Mouse (Mus musculus): ENCODE data around the gene Vmn2r116. TPM values are rescaled to one million over a fixed set of nuclear protein-coding genes. Genes with fewer than 3 reads are reported as not detected.

Gene Vmn2r116
- not detected for total RNA-seq (2023)

DNA sequence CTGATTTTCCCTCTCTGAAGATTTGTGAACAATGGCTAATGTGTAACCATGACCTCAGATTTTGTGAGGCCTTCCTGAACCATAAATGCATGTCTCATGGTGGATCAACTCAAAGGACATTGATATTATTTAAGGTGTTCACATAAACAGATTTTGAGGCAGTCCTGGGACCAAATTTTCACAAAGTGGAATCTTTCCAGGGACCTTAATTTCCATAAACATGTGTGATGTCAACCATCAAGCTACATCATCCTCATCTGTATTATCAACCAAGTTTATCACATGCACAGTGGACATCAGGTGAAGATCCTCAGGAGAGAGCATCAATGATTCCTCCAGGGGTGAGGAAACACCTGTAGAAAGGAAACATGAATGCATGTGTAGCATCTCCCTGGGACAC, at the start of gene Vmn2r116:
Vmn2r116 (plus strand) TSS at position 301 of the 400 bp plus-strand sequence.

GRCm38 (mm10) chr17:23343441-23343840, 41.0 kb upstream of the Vmn2r116 start, which contains the start of gene Vmn2r115:
Vmn2r115 (plus strand) TSS chr17:23343741.

Other genes starting within 250 kb of the Vmn2r116 start
- gene Zfp40, start 191.4 kb upstream of the Vmn2r116 start, total RNA-seq (2023): 1 to 10 TPM; 2.9 to 3.6 TPM
- gene Vmn2r114, start 72.1 kb upstream of the Vmn2r116 start, total RNA-seq (2023): not detected
- not detected for gene Vmn2r115, start 40.9 kb upstream of the Vmn2r116 start, total RNA-seq (2023)
- not detected for gene Vmn2r117, start 95.1 kb downstream of the Vmn2r116 start, total RNA-seq (2023)
- 1 to 10 TPM; 2.8 to 3.3 TPM for gene Zfp213, start 179.6 kb downstream of the Vmn2r116 start, total RNA-seq (2023)
- gene Zfp13, start 214.9 kb downstream of the Vmn2r116 start, total RNA-seq (2023): under 1 TPM in 1 of 2 experiments, not detected in 1; 0.16 TPM
- gene Zscan10, start 216.3 kb downstream of the Vmn2r116 start, total RNA-seq (2023): under 1 TPM in 1 of 2 experiments, not detected in 1; 0.20 TPM